Mouse (Mus musculus): Measurements from ENCODE around the gene Fgfr2.

The Fgfr2 gene

GRCm38 (mm10) chr7:132317036-132317541, 806.1 kb downstream of the Fgfr2 start, which contains the start of gene Chst15:
TSS of gene Chst15 (minus strand) at chr7:132317228.
- Histone ChIP-seq H3K36me3 (ENCODE audit: control insufficient read depth, insufficient read depth, low read length, poor library complexity, severe bottlenecking) (no peaks in the 10 kb centered on the region), H3K27me3 (ENCODE audit: control insufficient read depth, insufficient read depth, low read length, poor library complexity, severe bottlenecking) (no peaks in the 10 kb centered on the region)
- peak; percentile 90 for DNase-seq (ENCODE audit: low read depth, low spot score)

DNA sequence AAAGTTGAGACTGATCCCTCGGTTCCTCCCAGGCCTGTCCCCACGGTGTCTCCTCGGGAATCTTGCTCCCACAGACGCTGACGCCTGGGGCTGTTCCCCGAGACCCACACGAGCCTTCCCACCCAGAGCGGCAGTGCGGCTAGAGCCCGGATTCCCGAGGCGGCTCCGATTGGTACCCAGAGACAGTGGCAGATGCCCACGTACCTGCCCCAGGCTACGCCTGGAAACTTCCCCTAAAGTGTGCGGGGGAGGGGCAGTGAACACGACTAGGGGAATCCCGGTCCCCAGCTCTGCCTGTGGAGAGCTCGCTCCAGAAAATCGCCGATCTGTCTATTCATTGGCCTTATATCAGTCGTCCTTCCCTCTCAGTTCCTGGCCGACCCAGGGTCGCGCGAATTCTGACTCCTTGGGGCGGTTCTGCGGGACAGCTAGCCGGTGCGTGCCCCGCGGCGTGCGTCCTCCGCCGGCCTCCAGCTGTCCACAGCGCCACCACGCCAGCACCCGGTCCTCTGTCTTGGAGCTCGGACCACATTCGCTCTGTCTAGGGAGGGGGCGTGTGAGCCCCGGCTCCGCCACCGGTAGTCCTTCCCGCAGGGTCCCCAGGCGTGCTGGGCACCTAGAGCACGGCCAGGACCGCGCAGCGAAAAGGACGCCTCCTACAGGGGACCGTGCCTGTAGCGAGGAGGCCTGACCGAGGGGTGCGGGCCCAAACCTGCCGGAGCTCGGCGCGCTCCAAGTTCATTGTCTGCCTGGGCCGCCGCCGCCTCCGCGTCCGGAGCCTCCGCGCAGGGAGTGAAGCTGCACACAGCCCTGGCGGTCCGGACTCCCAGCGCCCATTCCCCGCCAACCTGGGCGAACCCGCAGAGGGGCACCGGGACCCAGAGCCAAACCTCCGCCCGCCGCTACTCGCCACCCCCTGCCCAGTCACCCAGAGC, 806.8 kb downstream of the Fgfr2 start:
- H3K36me3 ChIP-seq (ENCODE audit: control insufficient read depth, insufficient read depth, low read length, poor library complexity, severe bottlenecking), result no peaks in the 10 kb centered on the region
- peak; percentile 86 for DNase-seq (ENCODE audit: low read depth, low spot score)

DNA sequence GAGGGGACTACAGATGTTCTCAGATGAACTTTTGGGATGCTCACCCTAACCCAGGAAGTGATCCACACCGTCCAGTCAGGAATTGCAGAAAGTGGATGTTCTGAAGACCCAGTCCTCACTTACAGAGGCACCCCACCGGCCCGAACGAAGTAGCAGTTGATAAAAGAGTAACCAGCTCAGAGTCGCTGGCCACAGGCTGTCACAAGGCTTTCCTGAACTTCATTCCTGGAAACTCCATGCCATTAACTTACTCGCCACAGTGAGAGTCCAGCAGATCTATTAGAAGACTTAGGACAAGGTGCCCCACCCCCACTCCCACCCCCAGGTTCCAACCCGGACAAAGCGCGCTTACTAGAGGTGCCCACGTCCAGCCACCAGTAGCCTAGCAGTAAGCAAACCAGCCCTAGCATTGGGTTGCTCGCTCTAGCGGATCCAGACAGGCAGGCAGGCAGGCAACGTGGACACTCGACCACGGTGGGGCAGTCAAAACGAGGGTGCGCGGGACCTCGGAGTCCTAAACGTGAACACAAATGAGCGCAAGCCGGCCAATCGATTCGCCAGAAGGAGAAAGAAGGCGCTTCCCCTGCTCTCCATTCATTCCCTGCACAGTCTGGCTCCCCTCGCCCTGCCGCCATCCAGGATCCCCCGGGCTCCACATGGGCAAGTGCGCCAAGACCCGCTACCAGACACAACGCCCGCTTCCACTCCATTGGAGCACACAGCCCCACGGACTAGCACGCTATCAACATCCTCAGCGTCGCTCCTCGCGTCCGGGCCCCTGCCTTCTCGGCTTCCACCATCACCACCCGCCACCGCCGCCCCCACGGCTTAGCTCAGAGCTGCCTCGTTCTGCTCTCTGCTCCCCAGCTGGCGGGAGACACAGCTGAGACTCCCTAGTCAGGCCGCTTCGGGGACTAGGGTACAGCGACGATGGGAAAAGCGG, 807.7 kb downstream of the Fgfr2 start:
- H3K36me3 ChIP-seq (ENCODE audit: control insufficient read depth, insufficient read depth, low read length, poor library complexity, severe bottlenecking), result no peaks in the 10 kb centered on the region
- DNase-seq (ENCODE audit: low read depth, low spot score), result peak; percentile 75
- no peaks in the 10 kb centered on the region for H3K27me3 ChIP-seq (ENCODE audit: control insufficient read depth, insufficient read depth, low read length, poor library complexity, severe bottlenecking)

More for the DNA sequence above, 806.8 kb downstream of the Fgfr2 start:
- H3K27me3 ChIP-seq (ENCODE audit: control insufficient read depth, insufficient read depth, low read length, poor library complexity, severe bottlenecking), result no peaks in the 10 kb centered on the region

- Histone ChIP-seq H3K27me3 (ENCODE audit: control insufficient read depth, insufficient read depth, low read length, poor library complexity, severe bottlenecking) (no peaks in the 10 kb centered on the region), H3K36me3 (ENCODE audit: control insufficient read depth, insufficient read depth, low read length, poor library complexity, severe bottlenecking) (no peaks in the 10 kb centered on the region)
- DNase-seq (ENCODE audit: low read depth, low spot score), result no peak
Observed at GRCm38 (mm10) chr7:132312396-132312795, 810.8 kb downstream of the Fgfr2 start.

DNA sequence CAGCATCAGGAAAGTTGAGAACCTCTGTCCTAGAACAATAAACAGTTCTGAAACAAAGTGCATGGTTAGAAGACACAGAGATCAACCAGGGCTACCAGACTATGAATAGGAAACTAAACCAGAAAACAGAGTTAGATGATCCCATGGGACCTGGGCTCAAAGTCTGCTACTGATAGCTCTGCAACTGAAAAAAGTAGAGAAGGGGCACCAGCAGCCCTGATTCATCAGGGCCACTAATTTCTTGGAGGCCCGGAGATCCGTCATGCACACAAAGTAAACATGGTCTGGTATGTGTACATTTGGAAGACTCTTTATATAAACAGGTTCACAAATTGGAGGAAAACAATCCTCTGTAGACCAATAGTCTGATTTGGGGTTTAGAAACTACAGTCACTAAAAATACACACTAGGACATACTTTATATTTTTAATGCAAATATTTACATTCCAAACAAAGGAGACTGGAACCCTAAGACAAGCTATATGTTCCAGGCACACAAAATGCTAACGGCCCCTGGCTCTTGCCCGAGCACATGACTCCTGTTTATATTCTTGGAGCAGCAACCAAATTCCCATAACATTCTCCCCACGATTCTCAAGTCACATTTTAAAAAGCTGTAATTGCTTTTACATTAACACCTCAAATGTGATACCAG, 814.5 kb downstream of the Fgfr2 start:
- no peaks in the 10 kb centered on the region for H3K27me3 ChIP-seq (ENCODE audit: control insufficient read depth, insufficient read depth, low read length, poor library complexity, severe bottlenecking)
- DNase-seq (ENCODE audit: low read depth, low spot score), result peak; percentile 25
- no peaks in the 10 kb centered on the region; the same call in 1 of the 2 replicates for H3K36me3 ChIP-seq (ENCODE audit: control insufficient read depth, insufficient read depth, low read length, poor library complexity, severe bottlenecking)

- Histone ChIP-seq H3K36me3 (ENCODE audit: control insufficient read depth, insufficient read depth, low read length, poor library complexity, severe bottlenecking) (no peaks in the 10 kb centered on the region; the same call in 1 of the 2 replicates), H3K27me3 (ENCODE audit: control insufficient read depth, insufficient read depth, low read length, poor library complexity, severe bottlenecking) (no peaks in the 10 kb centered on the region)
- no peak for DNase-seq (ENCODE audit: low read depth, low spot score)
Observed at GRCm38 (mm10) chr7:132307722-132308271, 815.4 kb downstream of the Fgfr2 start.

DNA sequence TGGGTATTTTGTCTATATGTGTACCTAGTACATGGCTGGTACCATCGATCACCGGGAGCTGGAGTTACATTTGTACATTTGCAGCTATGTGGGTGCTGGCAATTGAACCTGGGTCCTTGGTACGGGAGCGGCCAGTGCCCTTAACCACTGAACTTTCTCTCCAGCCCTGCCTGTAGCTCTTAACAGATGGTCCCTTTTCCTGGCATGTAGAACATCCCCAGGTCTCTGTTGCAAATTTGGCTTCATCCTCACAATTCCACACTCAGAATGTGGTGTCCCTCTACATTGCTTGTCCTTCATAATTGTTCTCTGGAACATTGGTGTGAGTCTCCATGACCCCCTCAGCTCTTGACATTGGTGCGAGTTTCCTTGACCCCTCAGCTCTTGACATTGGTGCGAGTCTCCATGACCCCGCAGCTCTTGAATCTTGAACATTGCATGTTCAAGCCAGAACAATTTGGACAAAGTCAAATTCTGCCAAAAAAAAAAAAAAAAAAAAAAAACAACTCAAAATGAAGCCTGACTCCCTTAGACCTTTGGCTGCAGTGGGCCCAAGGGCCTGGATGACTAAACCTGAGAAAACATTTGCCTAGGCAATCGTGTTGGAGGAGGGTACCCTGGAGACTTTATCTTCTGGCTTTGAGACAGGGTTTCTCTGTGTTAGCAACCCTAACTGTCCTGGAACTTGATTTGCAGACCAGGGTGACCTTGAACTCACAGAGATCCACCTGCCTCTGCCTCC, 816.3 kb downstream of the Fgfr2 start:
- Histone ChIP-seq H3K27me3 (ENCODE audit: control insufficient read depth, insufficient read depth, low read length, poor library complexity, severe bottlenecking) (no peaks in the 10 kb centered on the region), H3K36me3 (ENCODE audit: control insufficient read depth, insufficient read depth, low read length, poor library complexity, severe bottlenecking) (no peaks in the 10 kb centered on the region; the same call in 1 of the 2 replicates)
- no peak for DNase-seq (ENCODE audit: low read depth, low spot score)

- no peaks in the 10 kb centered on the region; the same call in 1 of the 2 replicates for H3K36me3 ChIP-seq (ENCODE audit: control insufficient read depth, insufficient read depth, low read length, poor library complexity, severe bottlenecking)
- H3K27me3 ChIP-seq (ENCODE audit: control insufficient read depth, insufficient read depth, low read length, poor library complexity, severe bottlenecking), result no peaks in the 10 kb centered on the region
- peak; percentile 70 for DNase-seq (ENCODE audit: low read depth, low spot score)
Observed at GRCm38 (mm10) chr7:132305492-132306375, 817.4 kb downstream of the Fgfr2 start.

DNA sequence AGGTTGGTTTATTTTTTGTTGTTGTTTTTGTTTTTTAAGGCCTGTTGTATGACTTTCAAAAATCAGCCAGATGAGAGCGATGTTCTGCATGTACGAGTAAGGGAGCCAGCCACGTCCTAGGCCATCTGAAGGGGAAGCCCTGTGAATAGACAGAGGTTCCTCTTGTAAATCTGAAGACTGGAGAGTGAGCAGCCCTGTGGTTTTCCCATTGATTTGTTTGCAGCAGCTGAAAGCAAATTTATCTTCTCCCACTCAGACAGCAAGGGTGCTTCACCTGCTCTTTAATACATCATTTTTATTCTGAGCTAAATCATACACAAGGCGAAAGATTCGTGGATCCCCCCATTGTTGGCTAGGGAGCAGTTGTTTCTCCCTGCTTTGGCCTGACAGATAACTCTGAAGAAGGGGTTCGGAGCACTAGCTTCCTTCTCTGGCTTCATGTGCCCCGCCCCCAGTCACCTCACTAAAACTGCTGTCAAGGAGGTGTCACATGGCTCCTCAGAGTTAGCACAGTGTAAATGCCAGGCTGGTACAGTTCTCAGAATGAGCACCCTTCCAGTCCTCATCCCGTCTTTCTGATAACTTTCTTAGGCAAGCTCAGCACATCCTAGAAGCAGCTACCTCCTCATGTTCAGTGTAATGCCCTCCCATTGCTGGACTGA, 818.6 kb downstream of the Fgfr2 start:
- Histone ChIP-seq H3K27me3 (ENCODE audit: control insufficient read depth, insufficient read depth, low read length, poor library complexity, severe bottlenecking) (no peaks in the 10 kb centered on the region), H3K36me3 (ENCODE audit: control insufficient read depth, insufficient read depth, low read length, poor library complexity, severe bottlenecking) (no peaks in the 10 kb centered on the region; the same call in 1 of the 2 replicates)
- DNase-seq (ENCODE audit: low read depth, low spot score), result peak; percentile 54

DNA sequence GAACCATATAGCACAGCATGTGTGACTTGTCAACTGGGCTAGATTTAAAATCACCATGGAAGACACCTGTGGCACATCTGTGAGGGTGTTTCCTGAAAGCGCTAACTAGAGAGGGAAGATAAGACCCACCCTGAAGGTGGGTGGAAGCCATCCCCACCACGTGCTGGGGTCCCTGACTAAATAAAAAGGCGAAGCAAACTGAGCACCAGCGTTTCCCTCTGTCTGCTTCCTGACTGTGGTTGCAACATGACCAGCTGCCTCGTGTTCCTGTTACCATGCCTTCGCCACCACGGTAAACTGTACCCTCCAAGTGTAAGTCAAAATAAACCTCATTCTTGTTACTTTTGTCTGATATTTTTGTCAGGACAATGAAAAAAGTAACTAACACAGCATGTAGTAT, 819.2 kb downstream of the Fgfr2 start:
- DNase-seq (ENCODE audit: low read depth, low spot score), result peak; percentile 31
- no peaks in the 10 kb centered on the region for H3K27me3 ChIP-seq (ENCODE audit: control insufficient read depth, insufficient read depth, low read length, poor library complexity, severe bottlenecking)
- no peaks in the 10 kb centered on the region; the same call in 1 of the 2 replicates for H3K36me3 ChIP-seq (ENCODE audit: control insufficient read depth, insufficient read depth, low read length, poor library complexity, severe bottlenecking)

- no peaks in the 10 kb centered on the region; the same call in 1 of the 2 replicates for H3K36me3 ChIP-seq (ENCODE audit: control insufficient read depth, insufficient read depth, low read length, poor library complexity, severe bottlenecking)
- DNase-seq (ENCODE audit: low read depth, low spot score), result no peak
- H3K27me3 ChIP-seq (ENCODE audit: control insufficient read depth, insufficient read depth, low read length, poor library complexity, severe bottlenecking), result no peaks in the 10 kb centered on the region
Observed at GRCm38 (mm10) chr7:132302508-132303241, 820.5 kb downstream of the Fgfr2 start.
